Mouse (Mus musculus): ENCODE results near the gene Lbhd2. TPM values are rescaled to one million over a fixed set of nuclear protein-coding genes. Genes with fewer than 3 reads are reported as not detected.

Gene Lbhd2
- polyA plus RNA-seq, 1 experiment from 2014 or later, result 1.2 TPM

Other genes starting within 250 kb of the Lbhd2 start
- 4.0 TPM in 2 replicates for gene Traf3, start 240.4 kb upstream of the Lbhd2 start, polyA plus RNA-seq (2015; fragmentation: Nextera tagmentation; extraction: Ambion mirVana)
- gene 4930595D18Rik, start 222.3 kb upstream of the Lbhd2 start, polyA plus RNA-seq (2015; fragmentation: Nextera tagmentation; extraction: Ambion mirVana), result not detected in 2 replicates
- gene Amn, start 135.7 kb upstream of the Lbhd2 start, polyA plus RNA-seq (2015; fragmentation: Nextera tagmentation; extraction: Ambion mirVana), result 233 and 312 TPM in 2 replicates
- gene Cdc42bpb, start 29.1 kb upstream of the Lbhd2 start, polyA plus RNA-seq (2015; fragmentation: Nextera tagmentation; extraction: Ambion mirVana), result 30.1 and 32.5 TPM in 2 replicates
- gene Exoc3l4, start 10.2 kb downstream of the Lbhd2 start, polyA plus RNA-seq (2015; fragmentation: Nextera tagmentation; extraction: Ambion mirVana), result 20.4 and 29.1 TPM in 2 replicates
- gene Tnfaip2, start 35.7 kb downstream of the Lbhd2 start, polyA plus RNA-seq (2015; fragmentation: Nextera tagmentation; extraction: Ambion mirVana), result 2.7 and 3.5 TPM in 2 replicates
- gene Gm266, start 79.0 kb downstream of the Lbhd2 start, polyA plus RNA-seq (2015; fragmentation: Nextera tagmentation; extraction: Ambion mirVana), result 11.7 and 12.2 TPM in 2 replicates
- gene Eif5, start 131.2 kb downstream of the Lbhd2 start, polyA plus RNA-seq (2015; fragmentation: Nextera tagmentation; extraction: Ambion mirVana), result 523 and 531 TPM in 2 replicates
- gene Mark3, start 167.7 kb downstream of the Lbhd2 start, polyA plus RNA-seq (2015; fragmentation: Nextera tagmentation; extraction: Ambion mirVana), result 13.4 and 14.2 TPM in 2 replicates